20 mouse cellular contexts compared by ENCODE assay signal in the genomic region with DNA sequence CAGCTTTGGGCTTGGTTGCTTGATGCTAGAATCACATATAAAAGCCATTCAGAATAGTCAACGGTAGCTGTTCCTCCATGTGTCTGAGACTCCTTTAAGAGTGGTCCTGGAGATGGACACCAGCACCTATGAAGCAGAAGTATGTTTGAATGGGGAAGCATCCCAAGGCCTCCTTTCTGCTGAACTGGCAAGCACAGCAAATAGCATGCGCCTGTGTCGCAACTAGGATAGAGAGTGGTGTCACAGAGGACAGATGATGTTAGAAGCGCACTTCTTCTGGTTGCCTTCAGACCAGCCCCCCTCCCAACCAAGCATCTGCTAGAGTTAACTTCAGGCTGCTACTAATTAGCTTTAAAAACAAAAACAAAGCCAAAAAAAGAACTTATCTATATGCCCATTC. TPM values are rescaled to one million over a fixed set of nuclear protein-coding genes. Genes with fewer than 3 reads are reported as not detected.
"Had no signal": no experiment of that assay in that cellular context is flagged by ENCODE, and none has a peak within 500 bp of the region (broad histone marks: within the 10 kb centered on the region; RNA-seq: fewer than 3 reads in every experiment).

No protein-coding gene starts in this region.

- H3K4me3 ChIP-seq: liver, embryonic 15.5 days; midbrain, embryonic 10.5 days; midbrain, embryonic 12.5 days; myocyte; neural tube, embryonic 12.5 days had no signal

- H3K9ac ChIP-seq: liver, embryonic 15.5 days; liver, postnatal 0 days; lung, embryonic 14.5 days; midbrain, embryonic 12.5 days; neural tube, embryonic 12.5 days had no signal

- H3K9me3 ChIP-seq: liver, embryonic 15.5 days; midbrain, embryonic 10.5 days; midbrain, embryonic 12.5 days; neural tube, embryonic 12.5 days had no signal

- H3K4me1 ChIP-seq: liver, embryonic 15.5 days had no signal

- DNase-seq: liver, postnatal 0 days; lung, embryonic 14.5 days; lung, postnatal 10 days; lung, postnatal 4 days; midbrain, embryonic 14.5 days; retina, postnatal 1 day; right cerebral cortex, adult 18-20 months; right cerebral cortex, postnatal 25 days; right cerebral cortex, postnatal 4 days; spleen, adult 18-20 months; thymus, adult 18-20 months; thymus, postnatal 14 days; thymus, postnatal 36 days had no signal

- ATAC-seq: liver, postnatal 0 days had no signal

- H3K27ac ChIP-seq: liver, embryonic 15.5 days; midbrain, embryonic 10.5 days; midbrain, embryonic 12.5 days; neural tube, embryonic 12.5 days had no signal

- H3K4me2 ChIP-seq: liver, embryonic 15.5 days; lung, embryonic 14.5 days; midbrain, embryonic 12.5 days had no signal

- H3K36me3 ChIP-seq: liver, embryonic 15.5 days; midbrain, embryonic 10.5 days; midbrain, embryonic 12.5 days; neural tube, embryonic 12.5 days had no signal

RNA-seq across cellular contexts. Expression of a gene that starts 34.7 kb away (rescaled TPM):
- total RNA-seq: megakaryocyte-erythroid progenitor cell, adult 5-6 weeks had no signal
- polyA plus RNA-seq: liver, embryonic 15.5 days; liver, postnatal 0 days had no signal

RNA-seq across cellular contexts. Expression of a gene that starts 43.7 kb away (rescaled TPM):
- total RNA-seq: megakaryocyte-erythroid progenitor cell, adult 5-6 weeks had no signal
- polyA plus RNA-seq: liver, embryonic 15.5 days; liver, postnatal 0 days; small intestine, adult 2 months had no signal

RNA-seq across cellular contexts. Expression of a gene that starts 53.2 kb away (rescaled TPM):
- polyA plus RNA-seq: liver, postnatal 0 days had no signal
